Mouse (Mus musculus): ENCODE data around the gene Psip1. TPM values are rescaled to one million over a fixed set of nuclear protein-coding genes. Genes with fewer than 3 reads are reported as not detected.
"Not testable (repeated sequence)": the region's sequence is repeated elsewhere in the genome, so short reads cannot be mapped to it uniquely, and the experiment has no call there.

Gene Psip1
- polyA plus RNA-seq, 1 experiment: 14.1 TPM

DNA sequence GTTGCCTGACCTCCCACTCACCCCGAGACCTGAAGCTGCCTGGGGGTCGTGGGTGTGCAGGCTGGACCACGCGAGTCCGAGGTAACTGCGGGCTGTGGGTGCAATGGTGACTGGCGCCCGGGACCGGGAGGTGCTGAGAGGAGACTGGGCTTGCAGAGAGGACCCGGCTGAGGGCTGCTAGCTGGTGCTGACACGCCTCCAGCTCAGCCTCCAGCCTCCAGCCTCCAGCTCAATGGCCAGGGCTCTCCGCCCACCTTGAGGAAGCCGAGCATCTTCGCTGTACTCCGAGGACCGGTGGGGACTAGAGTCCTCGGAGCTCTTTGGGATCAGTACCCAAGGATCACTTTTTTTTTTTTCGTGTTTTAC lies 39.4 kb upstream of the Psip1 start:
- H3K36me3 ChIP-seq (ENCODE audit: control insufficient read depth, insufficient read depth, low read length): no peaks in the 10 kb centered on the region
- H3K4me3 ChIP-seq (ENCODE audit: low read depth, low read length): peak overlapping the region; percentile 95
- under 1% methylated on average over 18 of the region's 18 CpGs for WGBS
- TF ChIP-seq CTCF (IDR thresholded peaks at IDR 0.05; ENCODE audit: extremely low read depth, insufficient read length, insufficient replicate concordance, low read depth, low read length) (no peak), POLR2A (IDR thresholded peaks at IDR 0.05; ENCODE audit: low read depth, low read length) (no peak)
- peak overlapping the region; percentile 82 for H3K27ac ChIP-seq (ENCODE audit: insufficient read depth, low read depth, low read length)
- H3K27me3 ChIP-seq (ENCODE audit: control insufficient read depth, insufficient read depth, low read length): no peaks in the 10 kb centered on the region
- H3K4me1 ChIP-seq (ENCODE audit: control insufficient read depth, insufficient read depth, insufficient read length, low read length): no peaks in the 10 kb centered on the region

DNA sequence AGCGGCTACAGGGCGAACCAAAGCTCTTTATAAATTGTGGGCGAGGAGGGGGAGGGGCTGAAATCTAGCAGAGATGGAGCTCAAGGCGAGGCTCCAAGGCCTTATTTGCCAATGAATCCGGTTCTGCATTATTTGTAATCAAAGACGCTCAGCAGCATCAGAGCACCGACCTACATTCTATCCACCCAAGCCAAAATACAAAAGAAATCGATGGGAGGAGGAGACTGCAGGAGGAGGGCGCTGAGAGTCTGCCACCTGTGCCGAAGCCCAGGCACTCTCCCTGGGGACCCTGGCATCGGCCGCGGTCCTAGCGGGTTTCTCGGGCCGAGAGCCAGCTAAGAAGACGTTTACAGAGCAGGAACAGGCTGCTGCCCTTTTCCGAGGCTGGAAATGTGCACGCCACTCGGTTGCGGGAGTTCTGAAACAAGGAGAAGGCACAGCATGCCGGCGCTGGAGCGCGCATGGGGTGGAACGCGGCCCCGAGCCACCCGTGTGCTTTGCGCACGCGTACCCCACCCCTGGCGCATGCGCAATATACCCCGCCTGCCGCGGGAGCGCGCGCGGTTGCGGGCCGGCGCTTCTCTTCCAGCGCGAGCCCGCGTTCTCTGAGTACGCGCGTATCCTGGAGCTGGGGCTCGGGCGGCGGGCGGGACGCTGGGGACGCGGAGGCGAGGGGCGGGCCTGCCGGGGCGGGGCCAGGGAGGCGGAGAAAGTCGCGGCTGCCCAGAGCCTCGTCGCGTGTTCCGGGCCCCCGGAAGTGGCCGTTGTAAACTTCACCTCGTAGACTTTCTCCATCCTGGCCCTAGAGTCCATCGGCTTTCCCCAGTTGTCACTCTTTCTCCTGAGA lies 38.8 kb upstream of the Psip1 start, which contains the start of gene Ccdc171:
TSS of gene Ccdc171 (plus strand) at position 703 of the 847 bp plus-strand sequence.
- Histone ChIP-seq H3K27ac (ENCODE audit: insufficient read depth, low read depth, low read length) (peak within 1 kb of the TSS; percentile 84), H3K27me3 (ENCODE audit: control insufficient read depth, insufficient read depth, low read length) (no peaks in the 10 kb centered on the region), H3K4me1 (ENCODE audit: control insufficient read depth, insufficient read depth, insufficient read length, low read length) (no peaks in the 10 kb centered on the region), H3K4me3 (ENCODE audit: low read depth, low read length) (peak within 1 kb of the TSS; percentile 97), H3K36me3 (ENCODE audit: control insufficient read depth, insufficient read depth, low read length) (no peaks in the 10 kb centered on the region)
- under 1% methylated on average over 73 of the region's 73 CpGs for WGBS
- no peak for TF ChIP-seq CTCF (IDR thresholded peaks at IDR 0.05; ENCODE audit: extremely low read depth, insufficient read length, insufficient replicate concordance, low read depth, low read length)
- peak; percentile 52 for TF ChIP-seq POLR2A (IDR thresholded peaks at IDR 0.05; ENCODE audit: low read depth, low read length)

DNA sequence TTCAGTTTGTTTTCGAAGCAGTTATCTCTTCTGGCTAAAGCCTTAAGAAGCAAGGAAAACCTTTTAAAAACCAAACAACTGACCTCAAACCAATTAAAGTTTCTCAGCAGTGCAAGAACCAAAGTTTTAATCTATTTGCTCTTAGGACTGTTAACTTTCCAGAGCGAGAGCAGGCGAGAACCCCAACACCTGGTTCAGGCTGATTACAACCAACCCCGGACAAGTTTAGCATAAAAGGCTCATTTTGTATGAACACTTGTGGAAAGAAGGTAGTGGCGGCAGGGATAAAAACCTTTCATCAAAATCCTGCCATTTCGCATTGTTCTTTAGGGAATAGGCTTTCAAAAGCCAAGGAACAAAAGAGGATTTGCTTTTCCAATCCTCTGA lies 38.2 kb upstream of the Psip1 start:
- TF ChIP-seq POLR2A (IDR thresholded peaks at IDR 0.05; ENCODE audit: low read depth, low read length): no peak
- no peak for TF ChIP-seq CTCF (IDR thresholded peaks at IDR 0.05; ENCODE audit: extremely low read depth, insufficient read length, insufficient replicate concordance, low read depth, low read length)
- peak overlapping the region; percentile 97 for H3K4me3 ChIP-seq (ENCODE audit: low read depth, low read length)
- WGBS: 10% methylated on average over 6 of the region's 6 CpGs

DNA sequence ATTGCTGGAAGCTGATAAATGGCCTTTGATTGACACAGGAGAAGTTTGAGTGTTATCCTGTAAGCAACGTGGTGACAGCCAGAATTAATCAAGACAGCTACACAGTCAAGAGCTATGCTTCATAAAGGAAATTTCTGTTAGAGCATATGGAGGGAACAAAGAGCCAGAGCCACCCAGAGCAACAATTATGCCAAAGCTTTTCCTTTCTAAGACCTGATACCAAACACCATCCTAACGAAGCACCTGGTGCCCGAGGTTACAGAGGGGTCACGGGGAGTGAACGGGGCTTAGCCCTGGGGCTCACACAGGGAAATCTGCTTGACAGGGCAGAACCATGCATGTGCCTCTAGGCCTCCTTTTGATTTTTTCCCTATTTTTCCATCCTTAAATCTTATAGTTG lies 35.8 kb upstream of the Psip1 start:
- TF ChIP-seq POLR2A (IDR thresholded peaks at IDR 0.05; ENCODE audit: low read depth, low read length): no peak
- no peak for TF ChIP-seq CTCF (IDR thresholded peaks at IDR 0.05; ENCODE audit: extremely low read depth, insufficient read length, insufficient replicate concordance, low read depth, low read length)
- Histone ChIP-seq H3K4me3 (ENCODE audit: low read depth, low read length) (no peak overlapping the region), H3K36me3 (ENCODE audit: control insufficient read depth, insufficient read depth, low read length) (no peaks in the 10 kb centered on the region), H3K27ac (ENCODE audit: insufficient read depth, low read depth, low read length) (no peak overlapping the region), H3K4me1 (ENCODE audit: control insufficient read depth, insufficient read depth, insufficient read length, low read length) (no peaks in the 10 kb centered on the region), H3K27me3 (ENCODE audit: control insufficient read depth, insufficient read depth, low read length) (no peaks in the 10 kb centered on the region)
- 65% methylated on average over 5 of the region's 5 CpGs for WGBS

More for the DNA sequence above, 38.2 kb upstream of the Psip1 start:
- no peaks in the 10 kb centered on the region for H3K36me3 ChIP-seq (ENCODE audit: control insufficient read depth, insufficient read depth, low read length)
- no peak overlapping the region for H3K27ac ChIP-seq (ENCODE audit: insufficient read depth, low read depth, low read length)
- no peaks in the 10 kb centered on the region for H3K4me1 ChIP-seq (ENCODE audit: control insufficient read depth, insufficient read depth, insufficient read length, low read length)
- no peaks in the 10 kb centered on the region for H3K27me3 ChIP-seq (ENCODE audit: control insufficient read depth, insufficient read depth, low read length)

DNA sequence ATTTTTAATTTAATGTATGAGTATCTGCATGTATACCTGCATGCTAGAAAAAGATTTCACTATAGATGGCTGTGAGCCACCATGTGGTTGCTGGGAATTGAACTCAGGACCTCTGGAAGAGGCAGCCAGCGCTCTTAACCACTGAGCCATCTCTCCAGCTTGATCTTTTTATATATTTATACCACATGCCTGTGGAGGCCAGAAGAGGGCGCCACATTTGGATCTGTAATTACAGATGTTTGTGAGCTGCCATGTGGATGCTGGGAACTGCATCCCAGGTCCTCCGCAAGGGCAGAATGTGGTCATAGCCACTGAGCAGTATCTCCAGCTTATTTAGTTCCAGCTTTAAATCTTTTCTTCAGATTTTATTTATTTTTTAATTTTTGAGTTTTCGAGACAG lies 34.0 kb upstream of the Psip1 start:
- Histone ChIP-seq H3K4me3 (ENCODE audit: low read depth, low read length) (no peak overlapping the region), H3K4me1 (ENCODE audit: control insufficient read depth, insufficient read depth, insufficient read length, low read length) (no peaks in the 10 kb centered on the region), H3K27me3 (ENCODE audit: control insufficient read depth, insufficient read depth, low read length) (no peaks in the 10 kb centered on the region), H3K27ac (ENCODE audit: insufficient read depth, low read depth, low read length) (no peak overlapping the region), H3K36me3 (ENCODE audit: control insufficient read depth, insufficient read depth, low read length) (no peaks in the 10 kb centered on the region)
- TF ChIP-seq CTCF (IDR thresholded peaks at IDR 0.05; ENCODE audit: extremely low read depth, insufficient read length, insufficient replicate concordance, low read depth, low read length) (peak; percentile 42; the same call in 1 of the 2 replicates), POLR2A (IDR thresholded peaks at IDR 0.05; ENCODE audit: low read depth, low read length) (no peak)
- WGBS: 80% methylated on average over 4 of the region's 4 CpGs

DNA sequence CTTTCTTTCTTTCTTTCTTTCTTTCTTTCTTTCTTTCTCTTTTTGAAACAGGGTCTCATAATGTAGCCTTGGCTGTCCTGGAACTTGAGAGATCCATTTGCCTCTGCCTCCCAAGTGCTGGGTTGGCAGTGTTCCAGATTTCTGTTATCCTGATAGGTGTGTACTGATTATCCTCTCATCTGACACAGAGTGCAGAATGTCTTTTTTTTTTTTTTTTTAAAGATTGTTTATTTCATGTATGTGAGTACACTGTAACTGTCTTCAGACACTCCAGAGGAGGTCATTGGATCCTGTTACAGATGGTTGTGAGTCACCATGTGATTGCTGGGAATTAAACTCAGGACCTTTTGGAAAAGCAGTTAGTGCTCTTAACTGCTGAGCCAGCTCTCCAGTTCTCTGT lies 33.5 kb upstream of the Psip1 start:
- no peaks in the 10 kb centered on the region for H3K4me1 ChIP-seq (ENCODE audit: control insufficient read depth, insufficient read depth, insufficient read length, low read length)
- H3K36me3 ChIP-seq (ENCODE audit: control insufficient read depth, insufficient read depth, low read length): no peaks in the 10 kb centered on the region
- no peak for TF ChIP-seq POLR2A (IDR thresholded peaks at IDR 0.05; ENCODE audit: low read depth, low read length)
- no peak for TF ChIP-seq CTCF (IDR thresholded peaks at IDR 0.05; ENCODE audit: extremely low read depth, insufficient read length, insufficient replicate concordance, low read depth, low read length)
- no peaks in the 10 kb centered on the region for H3K27me3 ChIP-seq (ENCODE audit: control insufficient read depth, insufficient read depth, low read length)
- H3K4me3 ChIP-seq (ENCODE audit: low read depth, low read length): no peak overlapping the region
- H3K27ac ChIP-seq (ENCODE audit: insufficient read depth, low read depth, low read length): no peak overlapping the region

DNA sequence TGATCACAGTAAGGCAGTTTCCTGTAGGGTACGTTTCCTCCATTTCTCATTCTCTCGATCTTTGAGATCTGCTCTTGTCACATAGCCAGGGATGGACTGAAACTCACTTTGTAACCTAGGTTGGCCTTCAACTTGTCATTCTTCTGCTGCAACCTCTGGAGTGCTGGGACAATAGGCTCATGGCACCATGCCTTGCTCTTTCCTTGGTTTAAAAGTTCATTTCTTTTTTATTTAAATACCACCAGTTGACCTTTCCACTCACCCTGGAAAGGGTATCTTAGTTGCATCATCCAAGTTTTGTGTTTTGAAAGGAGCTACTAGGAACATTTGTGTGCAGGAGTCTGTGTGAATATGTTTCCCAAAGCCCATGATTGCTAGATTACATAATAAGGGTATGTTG lies 32.9 kb upstream of the Psip1 start:
- H3K4me1 ChIP-seq (ENCODE audit: control insufficient read depth, insufficient read depth, insufficient read length, low read length): no peaks in the 10 kb centered on the region
- H3K27me3 ChIP-seq (ENCODE audit: control insufficient read depth, insufficient read depth, low read length): no peaks in the 10 kb centered on the region
- WGBS: 73% methylated on average over 2 of the region's 2 CpGs
- H3K36me3 ChIP-seq (ENCODE audit: control insufficient read depth, insufficient read depth, low read length): no peaks in the 10 kb centered on the region
- H3K27ac ChIP-seq (ENCODE audit: insufficient read depth, low read depth, low read length): no peak overlapping the region
- H3K4me3 ChIP-seq (ENCODE audit: low read depth, low read length): no peak overlapping the region
- no peak for TF ChIP-seq POLR2A (IDR thresholded peaks at IDR 0.05; ENCODE audit: low read depth, low read length)
- TF ChIP-seq CTCF (IDR thresholded peaks at IDR 0.05; ENCODE audit: extremely low read depth, insufficient read length, insufficient replicate concordance, low read depth, low read length): no peak

DNA sequence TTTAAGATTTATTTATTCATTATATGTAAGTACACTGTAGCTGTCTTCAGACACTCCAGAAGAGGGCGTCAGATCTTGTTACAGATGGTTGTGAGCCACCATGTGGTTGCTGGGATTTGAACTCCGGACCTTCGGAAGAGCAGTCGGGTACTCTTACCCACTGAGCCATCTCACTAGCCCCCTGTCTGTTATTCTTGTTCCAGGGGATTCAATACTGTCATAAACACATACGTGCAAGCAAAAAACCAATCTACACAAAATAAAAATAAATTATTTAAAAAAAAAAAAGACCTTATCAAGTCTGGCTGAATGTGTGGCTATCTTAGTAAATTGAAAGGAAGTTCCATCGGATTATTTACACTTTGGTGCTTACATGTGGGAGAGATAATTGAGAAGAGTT lies 29.9 kb upstream of the Psip1 start:
- not testable (repeated sequence) for H3K27me3 ChIP-seq (ENCODE audit: control insufficient read depth, insufficient read depth, low read length); H3K4me3 ChIP-seq (ENCODE audit: low read depth, low read length); H3K27ac ChIP-seq (ENCODE audit: insufficient read depth, low read depth, low read length); H3K36me3 ChIP-seq (ENCODE audit: control insufficient read depth, insufficient read depth, low read length); H3K4me1 ChIP-seq (ENCODE audit: control insufficient read depth, insufficient read depth, insufficient read length, low read length)
- 83% methylated on average over 6 of the region's 6 CpGs for WGBS

All from small intestine, adult 2 months (tissue).